ENCODE assay signal across 8 mouse cellular contexts in the genomic region with DNA sequence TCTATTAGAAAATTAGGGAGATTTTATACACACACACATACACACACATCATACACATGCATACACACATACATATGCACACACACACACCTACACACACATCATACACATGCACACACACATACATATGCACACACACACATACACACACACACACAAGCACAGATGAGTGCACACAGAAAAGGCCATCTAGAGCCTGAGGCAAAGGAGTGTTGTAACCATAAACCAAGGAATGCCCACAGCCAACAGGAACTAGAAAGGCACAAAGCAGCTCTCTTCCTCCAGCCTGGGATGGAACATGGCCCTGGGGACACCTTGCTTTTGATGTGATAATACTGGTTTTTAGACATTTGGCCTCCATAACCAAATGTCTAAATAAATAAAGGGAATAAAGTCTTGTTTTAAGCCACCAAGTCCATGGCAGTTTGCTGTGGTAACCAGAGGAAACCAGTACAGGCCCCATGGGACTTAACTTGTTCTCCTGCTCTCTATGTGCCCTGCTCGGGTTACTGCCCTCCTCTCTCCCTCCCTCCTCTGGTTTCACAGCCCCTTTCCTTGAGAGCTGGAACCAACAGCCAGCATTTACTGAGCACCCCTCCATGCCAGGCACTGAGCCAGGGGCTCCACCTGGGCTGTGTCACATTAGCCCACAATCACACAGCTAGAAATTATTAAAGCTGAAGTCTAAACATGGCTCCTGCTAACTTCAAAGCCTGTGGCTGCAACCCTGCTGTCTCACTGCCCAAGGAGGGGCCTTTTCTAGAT. TPM values are rescaled to one million over a fixed set of nuclear protein-coding genes. Genes with fewer than 3 reads are reported as not detected.
DNase-seq lines count a peak whose midpoint lies in the region; ATAC-seq and TF ChIP-seq lines count a peak whose summit lies in the region.

No protein-coding gene starts in this region.

- peak; percentile 33 for DNase-seq in adrenal gland, postnatal 14 days
- DNase-seq in adrenal gland, adult 18-20 months (ENCODE audit: low spot score in 2 of 2) = no peak
- DNase-seq in right cerebral cortex, postnatal 4 days = peak; percentile 10
- DNase-seq in right cerebral cortex, postnatal 10 days (ENCODE audit: low spot score in 2 of 2) = no peak
- peak; percentile 68 for DNase-seq in heart, postnatal 4 days
- DNase-seq in stomach, postnatal 0 days (ENCODE audit: low spot score) = no peak
- DNase-seq in thymus, postnatal 25 days = no peak

- no peak for TF ChIP-seq CTCF in stomach, postnatal 0 days (IDR thresholded peaks at IDR 0.05; ENCODE audit: low read depth)

- H3K27ac ChIP-seq in limb, embryonic 12.5 days = peak overlapping the region; percentile 92
- peak overlapping the region; percentile 69 for H3K27ac ChIP-seq in stomach, postnatal 0 days (replicated peaks)

- H3K4me3 ChIP-seq in limb, embryonic 12.5 days (replicated peaks) = no peak overlapping the region
- H3K4me3 ChIP-seq in stomach, postnatal 0 days (ENCODE audit: low read depth, low read length) = no peak overlapping the region

- H3K4me2 ChIP-seq in limb, embryonic 12.5 days = no peak overlapping the region
- H3K4me2 ChIP-seq in stomach, postnatal 0 days (replicated peaks; ENCODE audit: low read depth) = no peak overlapping the region

- peak; percentile 92 for ATAC-seq in limb, embryonic 12.5 days (ENCODE audit: insufficient number of reproducible peaks, insufficient read depth, low FRiP score, low TSS enrichment, low read depth)
- peak; percentile 52; the same call in 1 of the 2 replicates for ATAC-seq in stomach, postnatal 0 days (ENCODE audit: low FRiP score, low TSS enrichment)

- 0% methylated on average over 1 of the region's 1 CpGs for WGBS in limb, embryonic 12.5 days
- WGBS in stomach, postnatal 0 days = 23% methylated on average over 1 of the region's 1 CpGs

- H3K9me3 ChIP-seq in limb, embryonic 12.5 days = no peaks in the 10 kb centered on the region
- H3K9me3 ChIP-seq in stomach, postnatal 0 days (ENCODE audit: control insufficient read depth, low read length) = no peaks in the 10 kb centered on the region

- no peaks in the 10 kb centered on the region for H3K27me3 ChIP-seq in limb, embryonic 12.5 days
- H3K27me3 ChIP-seq in stomach, postnatal 0 days (ENCODE audit: control insufficient read depth, insufficient read depth, low read length) = no peaks in the 10 kb centered on the region

- H3K4me1 ChIP-seq in limb, embryonic 12.5 days (replicated peaks) = peaks cover 38% of the 10 kb centered on the region
- H3K4me1 ChIP-seq in stomach, postnatal 0 days (replicated peaks; ENCODE audit: control insufficient read depth, insufficient read depth) = 0 out of 2 replicates have a peak, but pooled peaks cover 8% of the 10 kb centered on the region

- H3K9ac ChIP-seq in limb, embryonic 12.5 days (replicated peaks) = no peak overlapping the region
- H3K9ac ChIP-seq in stomach, postnatal 0 days (ENCODE audit: low read length) = no peak overlapping the region

- no peak for TF ChIP-seq EP300 in stomach, postnatal 0 days (optimal IDR thresholded peaks at IDR 0.05)

- H3K36me3 ChIP-seq in limb, embryonic 12.5 days = no peaks in the 10 kb centered on the region
- H3K36me3 ChIP-seq in stomach, postnatal 0 days (ENCODE audit: control insufficient read depth, insufficient read depth, low read length) = no peaks in the 10 kb centered on the region

RNA-seq across cellular contexts. Expression of a gene that starts 46.3 kb away (rescaled TPM):
- total RNA-seq in adrenal gland, postnatal 14 days (2021) = 358 and 364 TPM in 2 replicates
- total RNA-seq in adrenal gland, adult 18-20 months (2021) = 100 to 1,000 TPM; 347 to 518 TPM
- total RNA-seq in heart, postnatal 4 days (2021) = 100 to 1,000 TPM; 460 to 475 TPM
- polyA plus RNA-seq in limb, embryonic 12.5 days (2016; fragmentation: Nextera tagmentation; extraction: Ambion mirVana) = 222 and 236 TPM in 2 replicates
- 182 and 193 TPM in 2 replicates for polyA plus RNA-seq in stomach, postnatal 0 days (2015; fragmentation: Nextera tagmentation; extraction: Ambion mirVana)

Comparison
In these comparisons a context has a peak if more than half of its experiments do, and no peak if none do; other contexts are left out.
1. DNase-seq: peak in adrenal gland, postnatal 14 days (single experiment), right cerebral cortex, postnatal 4 days (single experiment) and heart, postnatal 4 days (single experiment); none in adrenal gland, adult 18-20 months (0 of 2), right cerebral cortex, postnatal 10 days (0 of 2), stomach, postnatal 0 days (single experiment) and thymus, postnatal 25 days (single experiment).